Mouse (Mus musculus): ENCODE results near the gene Kntc1. TPM values are rescaled to one million over a fixed set of nuclear protein-coding genes. Genes with fewer than 3 reads are reported as not detected.

Kntc1 gene
- polyA plus RNA-seq, 1 experiment from 2014 or later: 26.4 TPM

- Histone ChIP-seq H3K27me3 (ENCODE audit: insufficient read depth, low read length) (no peaks in the 10 kb centered on the region), H3K27ac (ENCODE audit: low read length) (no peak overlapping the region), H3K36me3 (ENCODE audit: insufficient read depth, low read length) (no peaks in the 10 kb centered on the region), H3K4me2 (replicated peaks; ENCODE audit: low read depth, low read length) (no peak overlapping the region), H3K4me3 (ENCODE audit: low read length) (no peak overlapping the region), H3K4me1 (ENCODE audit: insufficient read depth, low read length) (peaks cover 13% of the 10 kb centered on the region; the same call in 1 of the 2 replicates), H3K9me3 (ENCODE audit: low read length) (no peaks in the 10 kb centered on the region), H3K9ac (replicated peaks; ENCODE audit: low read length) (no peak overlapping the region)
- WGBS: 63% methylated on average over 11 of the region's 11 CpGs
- no peak for ATAC-seq (ENCODE audit: low FRiP score, low TSS enrichment)
Measured at GRCm38 (mm10) chr5:123858798-123859197, 109.3 kb downstream of the Kntc1 start.

- Histone ChIP-seq H3K27ac (ENCODE audit: low read length) (no peak overlapping the region), H3K27me3 (ENCODE audit: insufficient read depth, low read length) (no peaks in the 10 kb centered on the region), H3K4me3 (ENCODE audit: low read length) (no peak overlapping the region), H3K9me3 (ENCODE audit: low read length) (no peaks in the 10 kb centered on the region), H3K36me3 (ENCODE audit: insufficient read depth, low read length) (no peaks in the 10 kb centered on the region), H3K4me2 (replicated peaks; ENCODE audit: low read depth, low read length) (no peak overlapping the region; the same call in 1 of the 2 replicates), H3K9ac (replicated peaks; ENCODE audit: low read length) (no peak overlapping the region), H3K4me1 (ENCODE audit: insufficient read depth, low read length) (peaks cover 13% of the 10 kb centered on the region; the same call in 1 of the 2 replicates)
- ATAC-seq (ENCODE audit: low FRiP score, low TSS enrichment): no peak
- WGBS: 71% methylated on average over 15 of the region's 15 CpGs
Measured at GRCm38 (mm10) chr5:123862374-123863350, 113.1 kb downstream of the Kntc1 start.

GRCm38 (mm10) chr5:123863934-123864333, 114.4 kb downstream of the Kntc1 start:
- 85% methylated on average over 14 of the region's 14 CpGs for WGBS
- Histone ChIP-seq H3K4me3 (ENCODE audit: low read length) (no peak overlapping the region), H3K27ac (ENCODE audit: low read length) (no peak overlapping the region), H3K4me1 (ENCODE audit: insufficient read depth, low read length) (peaks cover 13% of the 10 kb centered on the region; the same call in 1 of the 2 replicates), H3K36me3 (ENCODE audit: insufficient read depth, low read length) (no peaks in the 10 kb centered on the region), H3K9me3 (ENCODE audit: low read length) (no peaks in the 10 kb centered on the region), H3K9ac (replicated peaks; ENCODE audit: low read length) (no peak overlapping the region), H3K4me2 (replicated peaks; ENCODE audit: low read depth, low read length) (no peak overlapping the region), H3K27me3 (ENCODE audit: insufficient read depth, low read length) (no peaks in the 10 kb centered on the region)
- ATAC-seq (ENCODE audit: low FRiP score, low TSS enrichment): no peak

- Histone ChIP-seq H3K4me3 (ENCODE audit: low read length) (no peak within 1 kb of the TSS), H3K9me3 (ENCODE audit: low read length) (no peaks in the 10 kb centered on the region), H3K36me3 (ENCODE audit: insufficient read depth, low read length) (no peaks in the 10 kb centered on the region), H3K27me3 (ENCODE audit: insufficient read depth, low read length) (no peaks in the 10 kb centered on the region), H3K9ac (replicated peaks; ENCODE audit: low read length) (no peak within 1 kb of the TSS), H3K4me1 (ENCODE audit: insufficient read depth, low read length) (peaks cover 8% of the 10 kb centered on the region; the same call in 1 of the 2 replicates), H3K27ac (ENCODE audit: low read length) (no peak within 1 kb of the TSS), H3K4me2 (replicated peaks; ENCODE audit: low read depth, low read length) (no peak within 1 kb of the TSS)
- no peak for ATAC-seq (ENCODE audit: low FRiP score, low TSS enrichment)
- 74% methylated on average over 12 of the region's 12 CpGs for WGBS
Measured at GRCm38 (mm10) chr5:123865365-123865764, 115.8 kb downstream of the Kntc1 start, which contains the start of gene Hcar2. TSS of gene Hcar2 (minus strand) at chr5:123865499.

GRCm38 (mm10) chr5:123866457-123866856, 116.9 kb downstream of the Kntc1 start:
- WGBS: 84% methylated on average over 4 of the region's 4 CpGs
- Histone ChIP-seq H3K4me3 (ENCODE audit: low read length) (no peak overlapping the region), H3K4me2 (replicated peaks; ENCODE audit: low read depth, low read length) (no peak overlapping the region), H3K9ac (replicated peaks; ENCODE audit: low read length) (no peak overlapping the region), H3K27ac (ENCODE audit: low read length) (no peak overlapping the region), H3K27me3 (ENCODE audit: insufficient read depth, low read length) (no peaks in the 10 kb centered on the region), H3K36me3 (ENCODE audit: insufficient read depth, low read length) (no peaks in the 10 kb centered on the region), H3K9me3 (ENCODE audit: low read length) (no peaks in the 10 kb centered on the region), H3K4me1 (ENCODE audit: insufficient read depth, low read length) (peaks cover 8% of the 10 kb centered on the region; the same call in 1 of the 2 replicates)
- ATAC-seq (ENCODE audit: low FRiP score, low TSS enrichment): no peak

- H3K27ac ChIP-seq (ENCODE audit: low read length): no peak overlapping the region
- WGBS: 90% methylated on average over 4 of the region's 4 CpGs
- no peak overlapping the region for H3K4me2 ChIP-seq (replicated peaks; ENCODE audit: low read depth, low read length)
Measured at GRCm38 (mm10) chr5:123869615-123870014, 120.1 kb downstream of the Kntc1 start.

More at GRCm38 (mm10) chr5:123869615-123870014, 120.1 kb downstream of the Kntc1 start:
- no peaks in the 10 kb centered on the region for H3K36me3 ChIP-seq (ENCODE audit: insufficient read depth, low read length)
- H3K9ac ChIP-seq (replicated peaks; ENCODE audit: low read length): no peak overlapping the region
- H3K4me3 ChIP-seq (ENCODE audit: low read length): no peak overlapping the region
- ATAC-seq (ENCODE audit: low FRiP score, low TSS enrichment): no peak
- H3K27me3 ChIP-seq (ENCODE audit: insufficient read depth, low read length): no peaks in the 10 kb centered on the region
- no peaks in the 10 kb centered on the region for H3K4me1 ChIP-seq (ENCODE audit: insufficient read depth, low read length)
- H3K9me3 ChIP-seq (ENCODE audit: low read length): no peaks in the 10 kb centered on the region

Other genes with a start within 250 kb of the Kntc1 start
- gene B3gnt4, start 239.3 kb upstream of the Kntc1 start, polyA plus RNA-seq (2015; fragmentation: Nextera tagmentation; extraction: Ambion mirVana): 0.21 and 0.89 TPM in 2 replicates
- 122 and 125 TPM in 2 replicates for gene Diablo, start 225.5 kb upstream of the Kntc1 start, polyA plus RNA-seq (2015; fragmentation: Nextera tagmentation; extraction: Ambion mirVana)
- 0.61 and 1.3 TPM in 2 replicates for gene Gm49027, start 224.2 kb upstream of the Kntc1 start, polyA plus RNA-seq (2015; fragmentation: Nextera tagmentation; extraction: Ambion mirVana)
- gene Vps33a, start 176.7 kb upstream of the Kntc1 start, polyA plus RNA-seq (2015; fragmentation: Nextera tagmentation; extraction: Ambion mirVana): 30.2 and 33.1 TPM in 2 replicates
- gene Clip1, start 65.1 kb upstream of the Kntc1 start, polyA plus RNA-seq (2015; fragmentation: Nextera tagmentation; extraction: Ambion mirVana): 30.1 and 30.5 TPM in 2 replicates
- gene Zcchc8, start 28.6 kb upstream of the Kntc1 start, polyA plus RNA-seq (2015; fragmentation: Nextera tagmentation; extraction: Ambion mirVana): 69.3 and 78.6 TPM in 2 replicates
- gene Rsrc2, start 302 bp upstream of the Kntc1 start, polyA plus RNA-seq (2015; fragmentation: Nextera tagmentation; extraction: Ambion mirVana): 105 and 123 TPM in 2 replicates
- gene Hcar2, start 115.8 kb downstream of the Kntc1 start, polyA plus RNA-seq (2015; fragmentation: Nextera tagmentation; extraction: Ambion mirVana): not detected in 2 replicates
- gene Hcar1, start 130.3 kb downstream of the Kntc1 start, polyA plus RNA-seq (2015; fragmentation: Nextera tagmentation; extraction: Ambion mirVana): 3.0 and 3.2 TPM in 2 replicates
- gene Denr, start 157.5 kb downstream of the Kntc1 start, polyA plus RNA-seq (2015; fragmentation: Nextera tagmentation; extraction: Ambion mirVana): 107 and 124 TPM in 2 replicates
- gene Gm43518, start 177.7 kb downstream of the Kntc1 start, polyA plus RNA-seq (2015; fragmentation: Nextera tagmentation; extraction: Ambion mirVana): 3.3 and 4.0 TPM in 2 replicates
- gene Ccdc62, start 181.0 kb downstream of the Kntc1 start, polyA plus RNA-seq (2015; fragmentation: Nextera tagmentation; extraction: Ambion mirVana): 6.3 and 6.8 TPM in 2 replicates
- 23.1 and 25.6 TPM in 2 replicates for gene Hip1r, start 223.9 kb downstream of the Kntc1 start, polyA plus RNA-seq (2015; fragmentation: Nextera tagmentation; extraction: Ambion mirVana)

All from kidney, embryonic 16.5 days (tissue).